Mouse (Mus musculus) heart, embryonic 11.5 days (tissue): ENCODE data around the gene Ankrd2. TPM values are rescaled to one million over a fixed set of nuclear protein-coding genes. Genes with fewer than 3 reads are reported as not detected.

Experiments used
- ATAC-seq: fragments of 200-750 bp; cut with Nextera tagmentation; replicated peaks from 2 replicates; pipeline ENCODE4 v1.8.0; 2017; ENCODE audit warnings: moderate library complexity; ENCODE audit not compliant: insufficient number of reproducible peaks, low FRiP score, low TSS enrichment
- H3K27ac ChIP-seq: fragments of 300-500 bp; sonication (generic); 2 replicates; pipeline ENCODE4 v1.5.1; 2014; ENCODE audit warnings: mild to moderate bottlenecking, low read depth, low read length
- H3K27me3 ChIP-seq: fragments of 300-500 bp; sonication (generic); 2 replicates; pipeline ENCODE4 v1.6.1; 2014; ENCODE audit warnings: mild to moderate bottlenecking, low read length, mixed read lengths; ENCODE audit not compliant: control insufficient read depth, insufficient read depth
- H3K36me3 ChIP-seq: fragments of 300-500 bp; sonication (generic); 2 replicates; pipeline ENCODE4 v1.6.1; 2014; ENCODE audit warnings: mild to moderate bottlenecking, low read length, moderate library complexity, mixed read lengths; ENCODE audit not compliant: control insufficient read depth, insufficient read depth
- H3K4me1 ChIP-seq: fragments of 300-500 bp; sonication (generic); 2 replicates; pipeline ENCODE4 v1.6.1; 2014; ENCODE audit warnings: low read length; ENCODE audit not compliant: control insufficient read depth, insufficient read depth
- H3K4me2 ChIP-seq: fragments of 300-500 bp; sonication (generic); 2 replicates; pipeline ENCODE4 v1.6.1; 2014; ENCODE audit warnings: mild to moderate bottlenecking, moderate library complexity
- H3K4me3 ChIP-seq: fragments of 300-500 bp; sonication (generic); 2 replicates; pipeline ENCODE4 v1.5.1; 2014; ENCODE audit warnings: low read depth, low read length
- H3K9ac ChIP-seq: fragments of 300-500 bp; sonication (generic); 2 replicates; pipeline ENCODE4 v1.6.1; 2014; ENCODE audit warnings: mild to moderate bottlenecking, low read depth, low read length, moderate library complexity
- H3K9me3 ChIP-seq: fragments of 300-500 bp; sonication (generic); replicated peaks from 2 replicates; pipeline ENCODE4 v1.6.1; 2016; ENCODE audit warnings: low read length; ENCODE audit not compliant: control insufficient read depth
- WGBS: fragments of 180-500 bp; shearing (Covaris S2); extraction: QIAGEN DNeasy Blood & Tissue Kit; methylation state at CpG from one replicate; pipeline ENCODE4 v1.1.7; 2014; ENCODE audit not compliant: insufficient replicate concordance; 5-methylcytosine and 5-hydroxymethylcytosine counted together
- polyA plus RNA-seq: library from polyadenylated mRNA; unstranded; fragments of >200 nt; fragmentation: Nextera tagmentation; extraction: Ambion mirVana; gene quantifications from 2 replicates; pipeline ENCODE4 v1.2.1, GENCODE M21; 2014

The Ankrd2 gene
- polyA plus RNA-seq, 1 experiment from 2014 or later = not detected

GRCm38 (mm10) chr19:42034881-42035455, 832 bp upstream of the Ankrd2 start:
- Histone ChIP-seq H3K27me3 (no peaks in the 10 kb centered on the region; the same call in 1 of the 2 replicates), H3K36me3 (peaks cover 2% of the 10 kb centered on the region; the same call in 1 of the 2 replicates), H3K27ac (no peak overlapping the region), H3K4me3 (no peak overlapping the region), H3K4me2 (no peak overlapping the region), H3K9me3 (no peaks in the 10 kb centered on the region), H3K9ac (no peak overlapping the region), H3K4me1 (peaks cover 11% of the 10 kb centered on the region)
- no peak for ATAC-seq
- WGBS = 50% methylated on average over 11 of the region's 11 CpGs

DNA sequence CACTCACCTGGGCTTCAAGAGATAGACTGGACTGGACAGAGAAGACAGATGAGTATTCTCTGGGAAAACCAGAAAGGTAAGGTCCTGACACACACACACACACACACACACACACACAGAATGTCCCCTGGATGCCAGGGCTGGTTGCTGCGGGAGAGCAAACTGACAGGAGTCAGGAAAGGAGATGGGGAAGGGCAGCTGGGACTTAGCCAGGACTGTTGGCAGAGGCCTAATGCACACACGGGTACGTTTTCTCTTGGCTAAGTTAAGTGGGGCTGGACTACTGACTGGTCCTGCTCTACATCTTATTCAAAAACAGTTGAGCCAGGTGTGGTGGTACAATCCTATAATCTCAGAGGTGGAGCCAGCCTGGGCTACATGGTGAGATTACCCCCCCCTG, 557 bp downstream of the Ankrd2 start:
- Histone ChIP-seq H3K9me3 (no peaks in the 10 kb centered on the region), H3K27me3 (peaks cover 6% of the 10 kb centered on the region; the same call in 1 of the 2 replicates), H3K27ac (no peak overlapping the region), H3K4me2 (no peak overlapping the region), H3K4me3 (no peak overlapping the region), H3K4me1 (peaks cover 11% of the 10 kb centered on the region), H3K36me3 (peaks cover 2% of the 10 kb centered on the region; the same call in 1 of the 2 replicates), H3K9ac (no peak overlapping the region)
- ATAC-seq = no peak
- WGBS = 81% methylated on average over 3 of the region's 3 CpGs

- Histone ChIP-seq H3K4me3 (no peak overlapping the region), H3K27me3 (peaks cover 6% of the 10 kb centered on the region; the same call in 1 of the 2 replicates), H3K9me3 (no peaks in the 10 kb centered on the region), H3K27ac (no peak overlapping the region), H3K4me1 (peaks cover 11% of the 10 kb centered on the region), H3K36me3 (peaks cover 2% of the 10 kb centered on the region; the same call in 1 of the 2 replicates), H3K9ac (no peak overlapping the region), H3K4me2 (no peak overlapping the region)
- 52% methylated on average over 11 of the region's 11 CpGs for WGBS
- no peak for ATAC-seq
Measured at GRCm38 (mm10) chr19:42037167-42037702, 1.4 kb downstream of the Ankrd2 start.

GRCm38 (mm10) chr19:42038310-42038709, 2.5 kb downstream of the Ankrd2 start:
- no peak for ATAC-seq
- WGBS = 86% methylated on average over 12 of the region's 12 CpGs
- no peak overlapping the region for H3K4me2 ChIP-seq
- H3K27ac ChIP-seq = no peak overlapping the region
- peaks cover 6% of the 10 kb centered on the region; the same call in 1 of the 2 replicates for H3K27me3 ChIP-seq
- H3K4me3 ChIP-seq = no peak overlapping the region
- no peak overlapping the region for H3K9ac ChIP-seq
- peaks cover 11% of the 10 kb centered on the region for H3K4me1 ChIP-seq
- peaks cover 2% of the 10 kb centered on the region; the same call in 1 of the 2 replicates for H3K36me3 ChIP-seq
- H3K9me3 ChIP-seq = no peaks in the 10 kb centered on the region

DNA sequence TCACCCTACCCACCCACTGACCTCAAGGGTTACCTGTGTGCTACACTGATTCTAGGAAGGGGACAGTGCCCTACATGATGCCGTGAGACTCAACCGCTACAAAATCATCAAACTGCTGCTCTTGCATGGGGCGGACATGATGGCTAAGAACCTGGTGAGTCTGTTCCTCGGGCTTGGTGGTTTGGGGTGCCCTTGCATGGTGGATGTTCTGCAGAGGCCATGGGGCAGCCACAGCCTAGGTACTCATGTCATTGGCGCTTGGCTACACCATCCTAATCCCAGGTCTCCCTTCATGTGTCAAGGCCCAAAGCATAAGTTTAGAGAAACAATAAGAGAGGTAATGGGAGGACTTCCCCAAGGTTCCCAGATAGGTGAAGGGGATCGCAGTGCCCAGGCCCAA, 8.2 kb downstream of the Ankrd2 start:
- H3K27ac ChIP-seq = no peak overlapping the region
- H3K9ac ChIP-seq = no peak overlapping the region
- 0 out of 2 replicates have a peak, but pooled peaks cover 4% of the 10 kb centered on the region for H3K4me1 ChIP-seq
- no peak for ATAC-seq
- H3K4me2 ChIP-seq = no peak overlapping the region
- H3K27me3 ChIP-seq = peaks cover 6% of the 10 kb centered on the region; the same call in 1 of the 2 replicates
- 93% methylated on average over 6 of the region's 6 CpGs for whole genome bisulfite sequencing
- H3K9me3 ChIP-seq = no peaks in the 10 kb centered on the region
- H3K36me3 ChIP-seq = no peaks in the 10 kb centered on the region
- no peak overlapping the region for H3K4me3 ChIP-seq

- peak within 1 kb of the TSS; percentile 34 for H3K4me3 ChIP-seq
- H3K9ac ChIP-seq = peak within 1 kb of the TSS; percentile 61; the same call in 1 of the 2 replicates
- H3K4me1 ChIP-seq = 0 out of 2 replicates have a peak, but pooled peaks cover 4% of the 10 kb centered on the region
- H3K4me2 ChIP-seq = peak within 1 kb of the TSS; percentile 62
- no peaks in the 10 kb centered on the region for H3K9me3 ChIP-seq
- H3K27ac ChIP-seq = no peak within 1 kb of the TSS
- ATAC-seq = peak; percentile 82
- H3K27me3 ChIP-seq = peaks cover 1% of the 10 kb centered on the region; the same call in 1 of the 2 replicates
- H3K36me3 ChIP-seq = no peaks in the 10 kb centered on the region
- 18% methylated on average over 23 of the region's 23 CpGs for WGBS
Measured at GRCm38 (mm10) chr19:42045269-42046102, 9.7 kb downstream of the Ankrd2 start, which contains the start of gene Hoga1. Gene Hoga1 (plus strand): TSS chr19:42045610.

GRCm38 (mm10) chr19:42050251-42050650, 14.5 kb downstream of the Ankrd2 start:
- no peaks in the 10 kb centered on the region for H3K9me3 ChIP-seq
- 71% methylated on average over 1 of the region's 1 CpGs for WGBS
- ATAC-seq = no peak

DNA sequence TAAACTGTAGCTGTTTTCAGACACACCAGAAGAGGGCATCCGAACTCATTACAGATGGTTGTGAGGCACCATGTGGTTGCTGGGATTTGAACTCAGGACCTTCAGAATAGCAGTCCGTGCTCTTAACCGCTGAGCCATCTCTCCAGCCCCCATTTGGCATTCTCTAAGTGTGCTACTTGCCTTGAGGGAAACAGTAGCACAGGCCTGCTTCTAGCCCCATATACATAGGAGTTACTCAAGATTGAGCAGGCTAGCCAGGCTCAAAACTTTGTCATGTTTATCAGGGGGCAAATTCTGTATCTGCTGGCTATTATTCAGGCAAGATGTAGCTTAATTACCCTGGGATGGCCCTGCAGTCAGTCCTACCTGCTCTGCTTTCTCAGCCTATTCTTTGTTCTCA, 15.6 kb downstream of the Ankrd2 start:
- no peak overlapping the region for H3K9ac ChIP-seq
- H3K4me1 ChIP-seq = no peaks in the 10 kb centered on the region
- H3K27me3 ChIP-seq = no peaks in the 10 kb centered on the region
- H3K4me3 ChIP-seq = no peak overlapping the region
- H3K9me3 ChIP-seq = no peaks in the 10 kb centered on the region
- 75% methylated on average over 3 of the region's 3 CpGs for WGBS
- H3K27ac ChIP-seq = no peak overlapping the region
- no peaks in the 10 kb centered on the region for H3K36me3 ChIP-seq
- H3K4me2 ChIP-seq = no peak overlapping the region
- ATAC-seq = no peak

More at GRCm38 (mm10) chr19:42050251-42050650, 14.5 kb downstream of the Ankrd2 start:
- Histone ChIP-seq H3K9ac (no peak overlapping the region), H3K27me3 (no peaks in the 10 kb centered on the region), H3K4me1 (0 out of 2 replicates have a peak, but pooled peaks cover 4% of the 10 kb centered on the region), H3K4me2 (no peak overlapping the region), H3K27ac (no peak overlapping the region), H3K36me3 (no peaks in the 10 kb centered on the region), H3K4me3 (no peak overlapping the region)
